Mouse (Mus musculus) adrenal gland, postnatal 14 days (tissue): Measurements from ENCODE around the gene Col18a1. TPM values are rescaled to one million over a fixed set of nuclear protein-coding genes. Genes with fewer than 3 reads are reported as not detected.
A peak's percentile ranks its signal among the peaks of the same experiment; 100 is the strongest.

ENCODE experiments used
- DNase-seq: peaks from one replicate; pipeline ENCODE4 v3.0.0; 2021; ENCODE audit warnings: mixed read lengths
- total RNA-seq: library from RNA; stranded (reverse); gene quantifications from 2 replicates; pipeline ENCODE4 v1.2.3, GENCODE M21; 2021

The Col18a1 gene
- total RNA-seq, 1 experiment from 2014 or later: 103 TPM

DNA sequence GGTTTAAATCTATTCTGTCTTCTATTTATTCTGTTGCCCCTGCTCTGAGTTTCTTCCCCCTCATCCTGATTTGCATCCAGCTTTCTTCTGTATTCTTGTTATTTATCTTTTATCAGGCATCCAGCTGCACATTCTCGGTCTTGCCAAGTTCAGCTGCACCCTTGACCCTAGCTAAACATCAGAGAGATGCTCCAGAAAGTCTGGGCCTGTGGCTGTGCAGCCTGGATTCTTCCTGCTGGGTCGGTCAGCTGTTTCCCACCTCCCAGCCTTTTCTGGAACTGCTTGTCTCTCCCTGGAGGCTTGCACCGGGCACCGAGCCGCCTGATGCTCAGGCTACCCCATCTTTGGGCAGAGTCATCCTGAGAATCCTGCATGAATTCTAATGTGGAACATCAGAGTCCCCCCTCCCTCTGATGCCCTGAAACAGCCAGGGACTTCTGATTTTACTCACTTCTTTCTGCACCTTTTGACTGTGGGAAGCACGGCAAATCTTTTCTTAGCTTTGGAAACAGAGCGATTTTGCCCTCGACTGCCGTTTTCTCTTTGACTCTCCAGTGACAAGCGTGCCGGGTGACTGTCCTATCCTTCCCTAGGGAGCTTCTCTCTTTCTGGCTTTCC lies 103.8 kb downstream of the Col18a1 start:
- peak; percentile 47 for DNase-seq

DNA sequence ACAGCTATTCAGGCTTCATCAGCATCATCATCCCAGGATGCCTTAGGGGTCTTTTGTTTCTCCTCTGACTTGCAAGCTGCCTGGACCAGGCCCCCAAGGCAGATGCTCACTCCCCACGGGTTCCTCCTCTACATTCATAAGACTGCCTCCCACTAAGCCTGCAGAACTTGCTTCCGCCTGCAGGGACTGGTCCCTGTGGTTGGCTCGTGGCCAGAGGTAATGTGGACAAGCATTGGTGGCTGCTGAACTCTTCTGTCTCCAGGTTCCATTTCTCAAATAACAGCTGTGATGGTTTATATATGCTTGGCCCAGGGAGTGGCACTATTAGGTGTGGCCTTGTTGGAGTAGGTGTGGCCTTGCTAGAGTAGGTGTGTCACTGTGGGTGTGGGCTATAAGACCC lies 104.9 kb downstream of the Col18a1 start:
- DNase-seq: peak; percentile 31

DNA sequence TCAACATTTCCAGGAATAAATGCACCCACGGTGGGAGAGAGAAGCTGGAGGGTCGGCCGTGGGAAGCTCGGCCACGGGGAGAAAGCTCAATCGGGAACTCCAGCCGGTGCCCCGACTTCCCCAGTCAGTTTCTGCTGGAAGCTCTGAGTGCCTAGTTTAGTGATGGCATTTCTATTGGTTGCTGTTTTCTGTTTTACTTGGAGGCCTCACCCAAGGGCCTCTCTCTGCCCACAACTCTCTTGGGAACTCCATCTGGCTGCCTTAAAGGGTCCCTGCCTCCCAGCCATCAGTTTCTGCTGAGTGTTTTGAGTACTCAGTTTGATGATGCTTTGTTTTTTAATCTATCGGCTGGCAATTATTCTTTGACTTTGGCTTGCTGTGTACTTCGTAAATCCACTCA lies 109.6 kb downstream of the Col18a1 start:
- DNase-seq: no peak

DNA sequence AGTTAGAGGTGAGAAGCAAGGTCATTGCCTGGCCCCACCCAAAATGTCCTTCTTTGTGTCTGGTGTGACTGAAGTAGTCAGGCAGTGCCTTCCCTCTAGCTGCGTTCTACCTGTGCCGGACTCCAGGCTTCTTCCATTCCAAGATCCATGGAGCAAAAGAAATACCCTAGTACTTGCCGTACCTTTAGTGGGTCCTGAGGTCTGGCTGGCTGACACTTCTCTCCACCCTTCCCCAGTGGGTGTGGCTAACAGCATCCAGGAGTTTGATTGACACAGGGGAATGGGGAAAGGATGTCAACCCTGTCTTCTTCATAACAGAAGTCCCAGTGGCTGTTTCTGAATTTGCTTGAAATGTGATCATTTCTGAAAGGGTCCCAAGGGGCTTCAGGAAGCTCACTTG lies 117.7 kb downstream of the Col18a1 start:
- no peak for DNase-seq

DNA sequence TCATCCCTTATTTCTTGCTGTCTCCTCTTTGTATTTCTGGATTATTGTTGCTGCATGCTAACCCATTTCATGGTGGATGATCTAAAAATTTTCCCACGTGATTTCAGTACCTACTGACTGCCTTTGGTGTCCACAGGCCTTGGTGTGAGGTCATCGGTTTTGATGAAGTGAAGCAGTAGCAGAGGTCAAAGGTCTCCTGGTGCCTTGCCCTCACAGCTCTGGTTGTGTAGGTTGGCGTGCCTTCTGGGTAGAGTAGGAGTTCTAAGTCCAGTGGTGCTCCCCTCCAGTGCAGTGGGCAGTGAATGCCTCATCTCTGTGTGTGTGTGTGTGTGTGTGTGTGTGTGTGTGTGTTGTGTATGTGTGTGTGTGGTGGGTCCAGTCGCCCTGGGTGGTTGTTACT lies 118.2 kb downstream of the Col18a1 start:
- no peak for DNase-seq

DNA sequence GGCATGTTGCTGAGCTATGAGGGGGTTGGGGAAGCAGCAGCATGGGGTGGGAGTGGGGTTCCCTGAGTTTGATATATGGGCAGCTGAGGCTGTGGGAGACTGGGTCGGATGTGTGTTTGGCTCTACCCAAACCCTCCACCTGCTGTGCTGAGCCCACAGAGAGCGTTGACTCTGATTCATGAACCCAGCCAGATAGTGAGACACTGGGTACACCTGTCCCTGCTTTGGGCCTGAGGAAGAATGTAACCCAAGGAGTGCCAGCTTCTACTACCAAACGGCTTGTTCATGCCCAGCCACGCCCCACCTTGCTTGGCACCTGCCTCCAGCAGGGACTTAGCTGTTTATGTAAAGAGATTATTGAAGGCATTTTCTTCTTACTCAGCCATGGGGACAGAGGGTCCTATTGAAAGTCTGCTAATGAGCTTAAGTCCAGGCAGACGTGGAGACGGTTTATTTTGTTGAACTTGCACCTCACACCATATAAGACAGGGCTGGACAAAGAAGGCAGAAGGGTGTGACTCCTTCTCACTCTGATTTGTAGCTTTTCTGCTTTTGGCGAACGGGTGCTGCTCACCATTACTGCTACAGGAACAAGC lies 127.7 kb downstream of the Col18a1 start:
- DNase-seq: no peak

- no peak for DNase-seq
These were observed 130.9 kb downstream of the Col18a1 start for GRCm38 (mm10) chr10:77035487-77035886.

- DNase-seq: peak; percentile 67
These were observed 132.9 kb downstream of the Col18a1 start for GRCm38 (mm10) chr10:77033323-77034025.

DNA sequence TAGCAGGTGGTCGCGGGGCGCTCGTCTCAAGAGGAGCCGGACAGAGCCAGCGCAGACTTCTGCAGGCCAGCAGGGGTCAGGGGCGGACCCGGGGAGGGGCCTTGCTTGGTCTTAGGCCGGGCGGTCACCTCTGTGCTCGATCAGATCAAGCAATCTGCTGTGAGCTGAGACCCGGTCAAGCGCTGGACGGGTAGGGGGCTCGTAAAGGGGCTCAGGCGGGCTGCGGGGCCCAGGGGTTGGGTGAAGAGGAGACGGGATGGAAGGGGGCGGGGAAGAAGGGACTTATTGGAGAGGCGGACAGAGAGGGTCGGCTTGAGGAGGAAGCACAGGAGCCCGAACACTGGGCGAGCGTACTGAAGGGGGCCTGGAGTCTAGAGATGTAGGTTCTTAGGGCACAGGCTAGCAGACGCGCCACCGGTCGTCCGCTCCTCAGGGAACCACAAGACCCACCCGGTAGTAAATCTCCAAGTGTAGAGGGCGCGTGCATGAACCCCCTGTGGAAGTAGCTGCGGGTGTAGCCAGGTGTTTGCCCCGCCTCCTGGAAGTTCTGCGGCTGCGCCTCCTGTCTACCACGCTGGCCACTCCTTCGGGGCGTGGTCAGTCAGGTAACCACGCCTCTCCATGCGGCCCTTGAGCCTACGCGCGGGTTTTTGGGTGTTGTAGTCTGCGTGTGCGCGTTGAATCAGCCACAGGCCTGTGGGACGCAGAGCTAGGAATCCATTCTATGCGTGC lies 133.6 kb downstream of the Col18a1 start:
- peak; percentile 96 for DNase-seq

- DNase-seq: no peak
These were observed 134.5 kb downstream of the Col18a1 start, which contains the start of gene Slc19a1 for GRCm38 (mm10) chr10:77031768-77032375. TSS of gene Slc19a1 (plus strand) at chr10:77032241.

DNA sequence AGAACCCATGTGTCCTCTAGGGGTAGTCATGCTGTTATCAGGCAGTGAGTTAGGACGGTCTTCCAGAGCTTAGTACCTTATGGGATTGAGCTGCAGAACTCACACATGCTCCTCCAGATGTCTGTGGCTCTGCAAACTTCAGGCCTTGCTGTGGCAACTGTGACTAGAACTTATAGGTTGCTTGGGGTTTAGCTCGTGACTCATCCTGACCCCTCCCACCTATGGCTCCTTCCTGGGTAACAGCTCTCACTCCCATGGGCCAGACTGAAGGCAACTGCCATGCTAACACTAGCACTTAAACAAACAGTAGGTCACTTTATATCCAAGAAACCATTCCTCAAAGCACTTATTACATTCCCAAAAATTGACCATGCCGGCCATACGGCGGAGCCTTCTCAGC lies 135.7 kb downstream of the Col18a1 start:
- DNase-seq: no peak

DNA sequence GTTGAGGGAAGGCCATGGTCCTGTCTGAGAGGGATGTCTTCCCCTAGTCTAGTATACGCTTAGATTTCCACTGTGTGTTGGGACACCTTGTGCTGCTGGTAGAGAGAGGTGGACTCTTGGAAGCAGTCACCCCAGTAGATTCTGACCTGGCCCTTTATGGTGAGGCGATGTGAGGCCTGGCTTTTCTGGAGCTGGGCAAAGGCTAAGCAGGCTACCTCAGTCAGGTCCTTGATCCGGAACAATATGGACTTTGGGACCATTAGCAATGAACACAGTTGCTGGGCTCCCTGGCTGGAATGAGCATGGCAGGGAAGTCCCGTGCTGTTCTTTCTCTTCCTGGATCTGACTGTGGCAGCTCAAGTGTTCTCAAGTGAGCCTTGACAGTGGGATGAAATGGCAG lies 136.6 kb downstream of the Col18a1 start:
- no peak for DNase-seq

GRCm38 (mm10) chr10:77028782-77029296 lies 137.5 kb downstream of the Col18a1 start:
- no peak for DNase-seq

DNA sequence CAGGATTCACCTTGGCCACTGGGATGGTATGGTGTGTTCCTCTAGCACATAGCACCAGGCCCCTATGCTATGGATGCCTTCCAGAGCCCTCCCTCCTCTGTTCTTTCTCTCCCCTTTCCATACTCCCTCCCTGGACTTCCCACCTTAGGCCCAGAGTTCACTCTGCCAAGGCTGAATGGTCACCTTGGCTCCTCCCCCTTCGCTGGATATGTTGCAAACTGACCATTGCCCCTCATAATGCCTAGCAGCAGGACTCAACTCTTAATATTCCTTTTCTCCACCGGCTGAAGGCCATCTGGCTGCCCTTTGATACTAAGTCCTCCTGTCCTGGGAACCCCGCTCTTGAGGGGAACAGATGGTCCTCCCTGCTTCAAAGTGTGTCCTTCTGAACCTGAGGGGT lies 139.4 kb downstream of the Col18a1 start:
- DNase-seq: no peak

- no peak for DNase-seq
These were observed 142.1 kb downstream of the Col18a1 start for GRCm38 (mm10) chr10:77024231-77024630.

DNA sequence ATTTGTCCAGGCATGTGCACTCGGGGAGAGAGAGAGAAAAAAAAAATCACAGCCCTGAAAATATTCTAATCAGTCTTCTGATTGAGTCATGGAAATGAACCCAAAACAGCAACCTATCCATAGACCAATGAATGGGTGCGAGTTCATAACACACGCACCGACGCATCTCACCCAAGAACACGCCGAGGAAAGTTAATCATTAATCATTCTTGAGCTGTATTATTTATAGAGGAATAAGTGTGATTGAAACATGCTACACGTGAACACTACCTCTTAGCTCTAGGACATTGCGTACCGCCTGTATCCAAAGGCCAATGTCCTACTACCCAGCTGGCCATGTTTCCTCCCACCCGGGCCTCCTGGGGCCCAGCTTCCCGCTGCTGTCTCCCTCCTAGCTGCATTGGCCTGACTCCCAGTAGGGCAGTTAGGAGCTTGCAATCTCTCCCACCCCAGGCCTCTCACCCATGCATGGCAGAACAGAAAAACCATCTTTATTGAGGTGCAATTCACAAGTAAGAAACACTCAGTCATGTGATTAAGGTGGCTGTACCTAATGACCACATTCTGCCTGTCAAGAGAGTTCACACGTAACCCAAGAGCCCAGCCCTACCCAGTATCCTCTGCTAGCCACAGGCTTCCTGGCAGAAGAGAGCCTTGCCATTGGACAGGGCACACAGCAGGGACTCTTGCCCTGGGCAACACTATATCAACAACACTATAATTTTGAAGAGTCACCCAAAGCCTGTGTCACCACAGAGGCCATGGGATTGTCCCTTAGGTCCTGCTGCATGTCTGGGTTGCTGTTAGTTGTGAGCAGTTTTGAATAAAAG lies 143.8 kb downstream of the Col18a1 start:
- peak; percentile 70 for DNase-seq

- peak; percentile 88 for DNase-seq
These were observed 144.8 kb downstream of the Col18a1 start for GRCm38 (mm10) chr10:77021399-77022052.

DNA sequence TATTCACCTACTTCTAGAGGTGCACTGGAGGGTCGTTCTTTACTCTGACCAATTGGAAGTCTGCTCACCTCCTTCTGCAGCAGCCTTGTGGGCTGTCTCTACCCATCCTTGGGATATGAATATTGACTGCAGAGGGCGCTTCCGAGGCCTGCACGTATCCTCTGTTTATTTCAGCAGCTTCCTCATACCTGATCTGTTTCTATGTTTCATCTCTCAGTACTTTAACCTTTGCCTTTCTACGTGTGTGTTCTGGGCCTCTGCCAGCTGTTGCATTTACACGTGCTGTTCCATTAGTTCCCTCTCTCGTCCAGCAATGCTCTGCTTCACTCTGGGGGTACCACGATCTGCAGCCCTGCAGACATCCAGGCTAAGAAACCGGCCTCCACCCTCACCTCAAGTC lies 148.7 kb downstream of the Col18a1 start:
- DNase-seq: no peak

GRCm38 (mm10) chr10:77017061-77017460 lies 149.3 kb downstream of the Col18a1 start:
- no peak for DNase-seq

- no peak for DNase-seq
These were observed 149.8 kb downstream of the Col18a1 start for GRCm38 (mm10) chr10:77016499-77016898.

- no peak for DNase-seq
These were observed 150.3 kb downstream of the Col18a1 start for GRCm38 (mm10) chr10:77016080-77016479.
